Mouse (Mus musculus) liver, embryonic 13.5 days (tissue): ENCODE data around the gene Gca. TPM values are rescaled to one million over a fixed set of nuclear protein-coding genes. Genes with fewer than 3 reads are reported as not detected.
"Not testable (repeated sequence)": the region's sequence is repeated elsewhere in the genome, so short reads cannot be mapped to it uniquely, and the experiment has no call there.

ENCODE experiments used
- ATAC-seq: fragments of 200-750 bp; cut with Nextera tagmentation; 2 replicates; pipeline ENCODE4 v1.8.0; 2017; ENCODE audit warnings: low read depth, mild to moderate bottlenecking, moderate number of reproducible peaks, moderate library complexity
- DNase-seq: peaks from one replicate; pipeline ENCODE4 v3.0.0; 2022
- H3K27ac ChIP-seq: fragments of 300-500 bp; sonication (generic); 2 replicates; pipeline ENCODE4 v1.5.1; 2015; ENCODE audit warnings: moderate library complexity, mild to moderate bottlenecking, inconsistent platforms
- H3K27me3 ChIP-seq: fragments of 300-500 bp; sonication (generic); 2 replicates; pipeline ENCODE4 v1.6.1; 2015; ENCODE audit warnings: mild to moderate bottlenecking, inconsistent platforms
- H3K36me3 ChIP-seq: fragments of 300-500 bp; sonication (generic); 2 replicates; pipeline ENCODE4 v1.6.1; 2015; ENCODE audit warnings: mild to moderate bottlenecking, inconsistent platforms
- H3K4me1 ChIP-seq: fragments of 300-500 bp; sonication (generic); replicated peaks from 2 replicates; pipeline ENCODE4 v1.6.1; 2015; ENCODE audit warnings: inconsistent platforms
- H3K4me2 ChIP-seq: fragments of 300-500 bp; sonication (generic); 2 replicates; pipeline ENCODE4 v1.6.1; 2015; ENCODE audit warnings: inconsistent platforms, mild to moderate bottlenecking, moderate library complexity
- H3K4me3 ChIP-seq: fragments of 300-500 bp; sonication (generic); replicated peaks from 2 replicates; pipeline ENCODE4 v1.5.1; 2015; ENCODE audit warnings: mild to moderate bottlenecking, inconsistent platforms
- H3K9ac ChIP-seq: fragments of 300-500 bp; sonication (generic); 2 replicates; pipeline ENCODE4 v1.6.1; 2015; ENCODE audit warnings: mild to moderate bottlenecking, inconsistent platforms
- H3K9me3 ChIP-seq: fragments of 300-500 bp; sonication (generic); replicated peaks from 2 replicates; pipeline ENCODE4 v1.6.1; 2016; ENCODE audit warnings: inconsistent platforms
- WGBS: fragments of 180-500 bp; shearing (Covaris S2); methylation state at CpG from one replicate; pipeline ENCODE4 v1.1.7; 2015; ENCODE audit not compliant: insufficient replicate concordance; 5-methylcytosine and 5-hydroxymethylcytosine counted together
- polyA plus RNA-seq: library from polyadenylated mRNA; unstranded; fragments of >200 nt; fragmentation: Nextera tagmentation; extraction: Ambion mirVana; gene quantifications from 2 replicates; pipeline ENCODE4 v1.2.1, GENCODE M21; 2015

Gca gene
- polyA plus RNA-seq, 1 experiment from 2014 or later = 1.9 TPM

DNA sequence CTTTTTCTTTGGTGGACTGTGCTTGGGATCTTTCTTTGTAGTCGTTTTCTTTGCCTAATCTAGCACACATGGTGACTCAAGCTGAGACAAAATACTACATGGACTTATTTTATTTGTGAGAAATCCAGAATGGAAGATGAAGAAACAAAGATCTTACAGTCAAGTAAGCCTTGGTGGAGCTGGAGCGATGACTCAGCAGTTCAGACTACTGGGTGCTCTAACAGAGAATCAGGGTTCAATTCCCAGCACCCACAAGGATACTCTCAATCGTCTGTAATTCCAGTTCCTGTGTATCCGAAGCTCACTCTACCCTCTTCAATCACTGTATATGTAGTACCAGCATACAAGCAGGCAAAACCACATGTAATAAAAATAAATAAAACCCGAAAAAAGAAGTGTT, 6.2 kb downstream of the Gca start:
- H3K4me2 ChIP-seq = no peak overlapping the region
- ATAC-seq (no peak), DNase-seq (no peak)
- H3K9ac ChIP-seq = no peak overlapping the region
- no peaks in the 10 kb centered on the region for H3K36me3 ChIP-seq
- H3K27ac ChIP-seq = no peak overlapping the region
- no peaks in the 10 kb centered on the region for H3K27me3 ChIP-seq
- no peaks in the 10 kb centered on the region for H3K9me3 ChIP-seq
- 60% methylated on average over 5 of the region's 5 CpGs for WGBS
- H3K4me1 ChIP-seq = peaks cover 9% of the 10 kb centered on the region
- no peak overlapping the region for H3K4me3 ChIP-seq

DNA sequence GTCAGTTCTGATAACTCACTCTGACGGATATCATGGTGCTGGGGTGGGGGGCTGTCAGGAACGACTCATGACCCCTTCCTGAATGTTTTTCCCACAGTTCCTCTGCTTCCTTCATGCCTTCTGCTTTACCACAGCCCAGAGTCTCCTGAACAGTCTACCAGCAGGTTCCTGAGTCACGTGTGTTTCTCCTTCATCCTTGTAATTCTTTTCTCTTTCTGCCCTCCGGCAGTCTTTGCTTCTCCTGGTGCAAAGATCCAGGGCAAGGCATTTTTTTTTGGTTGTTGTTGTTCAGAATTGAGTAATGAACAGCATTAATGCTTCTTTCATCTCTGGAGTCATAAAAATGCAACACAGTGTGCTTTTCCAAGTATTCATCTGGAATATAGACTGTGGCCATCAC, 6.7 kb downstream of the Gca start:
- Histone ChIP-seq H3K4me1 (peaks cover 9% of the 10 kb centered on the region), H3K4me3 (no peak overlapping the region), H3K9ac (no peak overlapping the region), H3K9me3 (no peaks in the 10 kb centered on the region), H3K27ac (no peak overlapping the region), H3K27me3 (no peaks in the 10 kb centered on the region), H3K36me3 (no peaks in the 10 kb centered on the region), H3K4me2 (no peak overlapping the region)
- ATAC-seq = no peak
- no peak for DNase-seq
- WGBS = 42% methylated on average over 4 of the region's 4 CpGs

DNA sequence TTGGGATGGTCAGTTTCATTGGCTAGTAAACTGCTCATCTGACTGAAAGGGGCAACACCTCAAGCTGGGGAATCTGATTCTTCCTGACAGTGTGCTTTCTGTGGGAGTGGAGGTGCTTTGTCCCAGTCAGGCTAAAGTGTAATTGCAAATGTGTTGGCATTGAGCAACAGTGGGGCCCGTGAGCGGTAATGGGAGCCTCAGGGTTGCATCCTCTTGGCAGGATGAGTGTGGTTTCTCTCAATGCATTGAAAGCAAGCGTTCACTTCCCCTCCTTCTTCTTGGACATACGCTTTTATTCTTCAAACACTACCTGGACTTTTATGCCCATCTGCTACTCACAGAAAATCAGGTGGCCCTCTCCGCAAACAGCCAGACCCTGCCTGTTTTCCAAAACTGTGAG, 8.7 kb downstream of the Gca start:
- H3K4me3 ChIP-seq = no peak overlapping the region
- H3K4me2 ChIP-seq = no peak overlapping the region
- no peaks in the 10 kb centered on the region for H3K9me3 ChIP-seq
- ATAC-seq = no peak
- H3K9ac ChIP-seq = no peak overlapping the region
- H3K27me3 ChIP-seq = no peaks in the 10 kb centered on the region
- WGBS = 65% methylated on average over 5 of the region's 5 CpGs
- H3K4me1 ChIP-seq = peaks cover 9% of the 10 kb centered on the region
- no peak overlapping the region for H3K27ac ChIP-seq
- H3K36me3 ChIP-seq = no peaks in the 10 kb centered on the region
- no peak for DNase-seq

DNA sequence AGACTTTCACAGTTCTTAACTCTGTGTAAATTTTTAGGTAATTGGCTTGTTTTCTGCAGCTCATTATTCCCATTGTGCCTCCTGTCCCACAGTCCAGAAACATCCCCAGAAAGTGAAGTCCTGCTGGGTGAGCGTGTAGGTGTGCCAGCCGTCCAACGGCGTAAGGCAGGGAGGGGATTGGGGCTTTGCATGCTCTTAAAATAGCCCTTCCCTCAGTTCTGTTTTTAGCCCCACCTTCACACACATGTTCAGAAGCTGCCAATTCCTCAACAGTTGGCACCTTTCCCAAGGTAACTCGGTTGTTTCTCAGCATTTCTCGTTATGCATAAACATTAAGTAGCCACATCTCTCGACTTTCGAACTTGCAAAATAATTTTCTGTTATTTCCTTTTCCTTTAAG, 17.6 kb downstream of the Gca start:
- no peak overlapping the region for H3K27ac ChIP-seq
- 75% methylated on average over 8 of the region's 8 CpGs for WGBS
- no peak overlapping the region for H3K4me2 ChIP-seq
- no peaks in the 10 kb centered on the region for H3K36me3 ChIP-seq
- no peaks in the 10 kb centered on the region for H3K9me3 ChIP-seq
- no peak for ATAC-seq
- H3K4me3 ChIP-seq = no peak overlapping the region
- H3K27me3 ChIP-seq = no peaks in the 10 kb centered on the region
- no peak overlapping the region for H3K9ac ChIP-seq
- no peak for DNase-seq
- no peaks in the 10 kb centered on the region for H3K4me1 ChIP-seq

DNA sequence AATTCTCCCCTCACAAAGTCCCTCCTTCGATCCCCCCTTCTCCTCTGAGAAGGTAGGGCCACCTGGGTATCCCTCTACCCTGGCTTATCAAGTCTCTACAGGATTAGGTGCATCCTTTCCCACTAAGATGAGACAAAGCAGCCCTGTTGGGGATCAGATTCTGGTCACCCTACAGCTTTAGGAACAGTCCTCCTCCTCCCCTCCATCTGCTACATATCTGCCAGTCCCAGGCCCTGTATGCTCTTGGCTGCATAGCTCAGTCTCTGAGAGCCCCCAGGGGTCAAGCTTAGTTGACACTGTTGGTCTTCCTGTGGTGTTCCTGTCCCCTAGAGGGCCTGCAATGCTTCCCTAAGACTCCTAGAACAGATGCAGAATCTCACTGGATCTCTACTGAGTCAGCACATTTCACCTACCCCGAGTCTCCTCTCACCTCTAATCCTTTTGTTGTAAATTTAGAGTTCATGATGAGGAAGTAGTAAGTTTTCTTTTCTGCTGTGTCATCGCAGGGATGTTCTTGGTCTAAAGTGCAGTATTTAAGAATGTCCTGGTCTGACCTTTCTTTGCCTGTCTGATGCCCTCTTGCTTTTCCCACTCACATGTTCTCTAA, 21.0 kb downstream of the Gca start:
- no peak overlapping the region for H3K4me3 ChIP-seq
- no peak for DNase-seq
- no peak overlapping the region for H3K4me2 ChIP-seq
- WGBS = 36% methylated on average over 3 of the region's 3 CpGs
- no peaks in the 10 kb centered on the region for H3K36me3 ChIP-seq
- H3K9me3 ChIP-seq = no peaks in the 10 kb centered on the region
- no peak overlapping the region for H3K27ac ChIP-seq
- no peaks in the 10 kb centered on the region for H3K4me1 ChIP-seq
- no peaks in the 10 kb centered on the region for H3K27me3 ChIP-seq
- no peak overlapping the region for H3K9ac ChIP-seq
- ATAC-seq = no peak

DNA sequence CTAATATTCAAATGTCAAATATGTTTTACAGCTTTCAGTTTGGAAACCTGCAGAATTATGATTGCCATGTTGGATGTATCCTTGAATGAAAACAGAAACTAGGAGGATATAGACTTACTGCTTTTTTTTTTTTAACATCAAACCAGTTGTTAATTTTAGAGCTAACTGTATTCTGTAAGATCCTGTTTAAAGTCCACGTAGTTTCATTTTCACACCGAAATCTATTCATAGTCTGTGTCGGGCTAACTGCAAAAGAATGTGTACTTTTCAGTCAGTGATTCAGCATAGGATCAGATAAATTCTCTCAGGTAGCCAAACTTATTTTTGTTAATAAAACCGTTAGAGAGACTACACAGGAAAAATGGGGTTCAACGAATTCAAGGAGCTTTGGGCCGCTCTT, 21.8 kb downstream of the Gca start:
- no peak overlapping the region for H3K4me2 ChIP-seq
- no peaks in the 10 kb centered on the region for H3K36me3 ChIP-seq
- H3K9ac ChIP-seq = no peak overlapping the region
- H3K4me1 ChIP-seq = no peaks in the 10 kb centered on the region
- no peak for ATAC-seq
- no peak overlapping the region for H3K4me3 ChIP-seq
- no peaks in the 10 kb centered on the region for H3K9me3 ChIP-seq
- DNase-seq = no peak
- 69% methylated on average over 6 of the region's 6 CpGs for WGBS
- H3K27ac ChIP-seq = no peak overlapping the region
- H3K27me3 ChIP-seq = no peaks in the 10 kb centered on the region

DNA sequence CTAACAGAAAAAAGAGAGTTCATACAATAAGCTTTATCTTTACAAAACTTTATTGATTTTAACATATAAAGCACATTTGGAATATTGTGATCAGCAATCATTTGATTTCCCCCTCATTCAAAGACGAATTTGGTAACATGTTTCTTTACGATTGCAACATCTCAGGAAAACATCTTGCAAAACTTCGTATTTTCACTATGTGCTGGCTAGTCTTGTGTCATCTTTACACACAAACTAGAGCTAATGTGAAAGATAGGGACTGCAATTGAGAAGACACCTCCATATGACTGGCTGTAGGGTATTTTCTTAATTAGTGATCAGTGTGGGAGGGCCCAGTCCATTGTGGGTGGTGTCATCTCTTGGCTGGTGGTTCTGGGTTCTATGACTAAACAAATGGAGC, 42.2 kb downstream of the Gca start:
- Histone ChIP-seq H3K27ac (no peak overlapping the region), H3K9me3 (no peaks in the 10 kb centered on the region), H3K36me3 (no peaks in the 10 kb centered on the region), H3K9ac (no peak overlapping the region), H3K27me3 (no peaks in the 10 kb centered on the region), H3K4me1 (no peaks in the 10 kb centered on the region), H3K4me3 (no peak overlapping the region), H3K4me2 (no peak overlapping the region)
- WGBS = 58% methylated on average over 3 of the region's 3 CpGs
- no peak for DNase-seq
- no peak for ATAC-seq

DNA sequence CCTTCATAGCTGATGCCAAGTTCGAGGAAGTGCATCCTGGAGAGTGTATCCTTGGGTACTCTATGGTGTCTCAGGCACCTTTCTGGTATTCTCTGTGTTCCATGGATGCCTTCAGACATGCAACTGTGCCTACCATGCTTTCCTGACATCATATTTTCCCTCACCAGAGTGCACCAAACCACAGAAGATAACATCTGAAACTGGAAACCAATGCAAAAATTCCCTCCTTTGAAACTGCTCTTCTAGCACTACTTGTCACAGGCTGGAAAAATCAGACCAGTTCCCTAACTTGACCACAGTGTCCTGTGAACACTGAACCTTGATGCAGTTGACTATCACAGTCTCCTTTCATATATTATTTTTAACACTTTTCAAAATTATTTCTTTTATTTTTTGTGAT, 45.5 kb downstream of the Gca start:
- ATAC-seq = no peak
- no peak overlapping the region for H3K4me3 ChIP-seq
- H3K4me2 ChIP-seq = no peak overlapping the region
- H3K27ac ChIP-seq = no peak overlapping the region
- no peaks in the 10 kb centered on the region for H3K4me1 ChIP-seq
- no peaks in the 10 kb centered on the region for H3K27me3 ChIP-seq
- no peak for DNase-seq
- no peaks in the 10 kb centered on the region for H3K9me3 ChIP-seq
- no peak overlapping the region for H3K9ac ChIP-seq
- no peaks in the 10 kb centered on the region for H3K36me3 ChIP-seq
- 47% methylated on average over 1 of the region's 1 CpGs for WGBS

DNA sequence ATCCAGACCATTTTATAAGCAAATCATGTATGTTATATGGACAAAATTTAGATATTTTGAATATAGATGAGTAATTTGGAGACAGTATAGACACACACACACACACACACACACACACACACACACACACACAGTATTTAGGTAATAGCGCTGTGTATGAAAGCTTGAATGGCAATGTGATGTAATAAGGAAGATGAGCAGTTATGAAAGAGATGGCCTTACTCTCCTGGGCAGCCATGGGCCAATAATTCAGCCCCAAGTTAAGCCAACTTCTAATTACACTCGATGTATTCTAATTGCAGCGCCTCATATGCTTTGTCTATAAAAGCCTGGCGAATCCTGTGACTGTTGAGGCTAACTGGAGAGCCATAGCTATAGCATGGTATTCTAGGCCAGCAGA, 50.3 kb downstream of the Gca start:
- not testable (repeated sequence) for H3K36me3 ChIP-seq, DNase-seq, H3K9ac ChIP-seq, H3K4me3 ChIP-seq, H3K4me1 ChIP-seq, H3K9me3 ChIP-seq, H3K27me3 ChIP-seq, H3K27ac ChIP-seq, ATAC-seq, H3K4me2 ChIP-seq
- WGBS = 69% methylated on average over 4 of the region's 4 CpGs

DNA sequence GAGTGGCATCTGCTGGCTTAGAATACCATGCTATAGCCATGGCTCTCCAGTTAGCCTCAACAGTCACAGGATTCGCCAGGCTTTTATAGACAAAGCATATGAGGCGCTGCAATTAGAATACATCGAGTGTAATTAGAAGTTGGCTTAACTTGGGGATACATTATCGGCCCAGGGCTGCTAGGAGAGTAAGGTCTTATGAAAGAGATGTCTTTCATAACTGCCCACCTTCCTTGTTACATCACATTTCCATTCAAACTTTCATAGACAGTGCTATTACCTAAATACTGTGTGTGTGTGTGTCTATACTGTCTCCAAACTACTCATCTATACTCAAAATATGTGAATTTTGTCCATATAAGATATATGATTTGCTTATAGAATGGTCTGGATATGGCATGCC, 51.2 kb downstream of the Gca start:
- no peak overlapping the region for H3K4me3 ChIP-seq
- WGBS = 52% methylated on average over 4 of the region's 4 CpGs
- no peaks in the 10 kb centered on the region for H3K4me1 ChIP-seq
- H3K4me2 ChIP-seq = no peak overlapping the region
- no peak overlapping the region for H3K9ac ChIP-seq
- no peaks in the 10 kb centered on the region for H3K27me3 ChIP-seq
- H3K9me3 ChIP-seq = no peaks in the 10 kb centered on the region
- no peak overlapping the region for H3K27ac ChIP-seq
- ATAC-seq (no peak), DNase-seq (no peak)
- no peaks in the 10 kb centered on the region for H3K36me3 ChIP-seq

DNA sequence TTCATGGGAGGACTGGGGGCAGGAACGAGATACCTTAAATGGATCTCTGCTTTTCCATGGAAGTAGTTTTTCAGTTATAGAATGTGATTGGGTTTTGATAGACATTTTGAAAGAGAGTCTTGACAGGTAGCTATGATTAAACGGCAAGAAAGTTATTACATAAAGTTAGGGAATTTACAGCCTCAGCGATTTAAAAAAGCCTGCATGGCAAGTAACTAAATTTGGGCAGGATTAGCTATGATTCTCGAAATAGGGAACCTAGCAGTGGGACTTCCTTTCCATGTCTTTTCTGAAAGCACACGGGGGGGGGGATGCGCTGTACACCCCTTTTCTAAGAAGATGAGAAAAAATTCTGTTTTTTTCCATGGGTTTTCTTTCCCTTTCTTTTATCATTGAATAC, 53.2 kb downstream of the Gca start:
- 62% methylated on average over 6 of the region's 6 CpGs for WGBS
- ATAC-seq (no peak), DNase-seq (no peak)
- Histone ChIP-seq H3K9me3 (no peaks in the 10 kb centered on the region), H3K36me3 (no peaks in the 10 kb centered on the region), H3K27ac (no peak overlapping the region), H3K4me1 (no peaks in the 10 kb centered on the region), H3K4me2 (no peak overlapping the region), H3K27me3 (no peaks in the 10 kb centered on the region), H3K9ac (no peak overlapping the region), H3K4me3 (no peak overlapping the region)

DNA sequence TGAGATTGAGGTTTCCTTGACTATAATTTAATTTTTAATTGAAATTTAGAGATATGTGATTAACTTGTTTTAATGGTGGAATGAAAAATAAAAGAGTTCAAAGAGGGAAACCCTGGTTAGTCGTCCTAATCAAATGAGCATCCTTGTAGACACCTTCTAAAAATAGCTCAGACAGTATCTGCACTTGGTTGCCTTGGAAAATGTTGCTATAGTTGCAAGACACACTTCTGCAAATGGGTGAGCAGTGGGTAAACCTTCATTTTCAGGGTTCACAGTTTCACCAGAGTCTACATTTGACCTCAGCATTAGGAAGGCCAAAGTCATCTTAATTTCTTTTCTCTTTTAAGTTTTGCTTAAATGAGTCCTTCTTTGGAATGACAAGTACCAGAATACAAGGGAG, 54.3 kb downstream of the Gca start:
- no peak overlapping the region for H3K4me2 ChIP-seq
- H3K36me3 ChIP-seq = no peaks in the 10 kb centered on the region
- H3K9ac ChIP-seq = no peak overlapping the region
- 20% methylated on average over 1 of the region's 1 CpGs for WGBS
- H3K4me3 ChIP-seq = no peak overlapping the region
- H3K9me3 ChIP-seq = no peaks in the 10 kb centered on the region
- ATAC-seq (no peak), DNase-seq (no peak)
- H3K27ac ChIP-seq = no peak overlapping the region
- H3K27me3 ChIP-seq = no peaks in the 10 kb centered on the region
- H3K4me1 ChIP-seq = no peaks in the 10 kb centered on the region
